Comparison of ENCODE assay signal across 8 mouse cellular contexts in genomic region chr9:118507552-118507951, GRCm38 (mm10). TPM values are rescaled to one million over a fixed set of nuclear protein-coding genes. Genes with fewer than 3 reads are reported as not detected.
DNase-seq lines count a peak whose midpoint lies in the region; ATAC-seq lines count a peak whose summit lies in the region.

No protein-coding gene starts in this region.

- 87% methylated on average over 6 of the region's 6 CpGs for WGBS in heart, embryonic 14.5 days
- 76% methylated on average over 6 of the region's 6 CpGs for WGBS in forebrain, embryonic 14.5 days
- WGBS in neural tube, embryonic 12.5 days: 80% methylated on average over 6 of the region's 6 CpGs

- H3K9me3 ChIP-seq in heart, embryonic 14.5 days (ENCODE audit: control insufficient read depth, low read length): no peaks in the 10 kb centered on the region
- no peaks in the 10 kb centered on the region for H3K9me3 ChIP-seq in forebrain, embryonic 14.5 days (replicated peaks; ENCODE audit: control insufficient read depth, low read length)
- no peaks in the 10 kb centered on the region for H3K9me3 ChIP-seq in neural tube, embryonic 12.5 days

- H3K4me1 ChIP-seq in heart, embryonic 14.5 days (ENCODE audit: control insufficient read depth in 2 of 2, insufficient read depth in 2 of 2, low read length in 2 of 2): peaks cover 16 to 51% of the 10 kb centered on the region in 2 experiments
- peaks cover 13% of the 10 kb centered on the region for H3K4me1 ChIP-seq in forebrain, embryonic 14.5 days (ENCODE audit: control insufficient read depth, insufficient read depth, low read length)
- H3K4me1 ChIP-seq in neural tube, embryonic 12.5 days: peaks cover 18% of the 10 kb centered on the region

- ATAC-seq in heart, embryonic 14.5 days (ENCODE audit: insufficient number of reproducible peaks, insufficient read depth, low FRiP score, low read depth): no peak
- no peak for ATAC-seq in forebrain, embryonic 14.5 days
- ATAC-seq in neural tube, embryonic 12.5 days (ENCODE audit: low FRiP score, low read depth): no peak
- ATAC-seq in inflammation-experienced regulatory T-cells, adult 6 months: no peak
- ATAC-seq in activated CD4-positive, CD25-positive, alpha-beta regulatory T cell, adult 4 months: no peak
- ATAC-seq in cerebellum, adult (ENCODE audit: insufficient number of reproducible peaks, low FRiP score, low TSS enrichment): no peak

- intact Hi-C loops in heart, postnatal 25 days (cut with DNase I): no loop called here

- peak overlapping the region in 1 of 2 experiments; percentile 96; a peak in 2 of 4 replicates for H3K4me3 ChIP-seq in heart, embryonic 14.5 days (ENCODE audit: control insufficient read depth in 1 of 2, insufficient read depth in 1 of 2, low read depth in 1 of 2, low read length in 2 of 2)
- peak overlapping the region; percentile 95 for H3K4me3 ChIP-seq in forebrain, embryonic 14.5 days (ENCODE audit: low read depth, low read length)
- H3K4me3 ChIP-seq in neural tube, embryonic 12.5 days: peak overlapping the region; percentile 96; the same call in 1 of the 2 replicates

- no peak overlapping the region for H3K27ac ChIP-seq in heart, embryonic 14.5 days (replicated peaks in 1 of 2; ENCODE audit: control insufficient read depth in 1 of 2, insufficient read depth in 1 of 2, low read depth in 2 of 2, low read length in 2 of 2)
- H3K27ac ChIP-seq in forebrain, embryonic 14.5 days (ENCODE audit: low read depth, low read length): no peak overlapping the region
- no peak overlapping the region for H3K27ac ChIP-seq in neural tube, embryonic 12.5 days

- H3K27me3 ChIP-seq in heart, embryonic 14.5 days (ENCODE audit: control insufficient read depth, insufficient read depth, low read length): no peaks in the 10 kb centered on the region
- H3K27me3 ChIP-seq in forebrain, embryonic 14.5 days (replicated peaks; ENCODE audit: control insufficient read depth, insufficient read depth, low read length): no peaks in the 10 kb centered on the region
- no peaks in the 10 kb centered on the region for H3K27me3 ChIP-seq in neural tube, embryonic 12.5 days (replicated peaks)

- H3K36me3 ChIP-seq in heart, embryonic 14.5 days (ENCODE audit: control insufficient read depth, insufficient read depth, low read length): peaks cover 6% of the 10 kb centered on the region; the same call in 1 of the 2 replicates
- H3K36me3 ChIP-seq in forebrain, embryonic 14.5 days (ENCODE audit: control insufficient read depth, insufficient read depth, low read length): no peaks in the 10 kb centered on the region
- H3K36me3 ChIP-seq in neural tube, embryonic 12.5 days: no peaks in the 10 kb centered on the region

- peak overlapping the region; percentile 96 for H3K4me2 ChIP-seq in heart, embryonic 14.5 days (ENCODE audit: low read length)
- peak overlapping the region; percentile 100 for H3K4me2 ChIP-seq in forebrain, embryonic 14.5 days (ENCODE audit: low read length)
- peak overlapping the region; percentile 99 for H3K4me2 ChIP-seq in neural tube, embryonic 12.5 days (replicated peaks)

- peak overlapping the region; percentile 96 for H3K9ac ChIP-seq in heart, embryonic 14.5 days (ENCODE audit: low read length)
- peak overlapping the region; percentile 98; the same call in 1 of the 2 replicates for H3K9ac ChIP-seq in forebrain, embryonic 14.5 days (ENCODE audit: low read length)
- peak overlapping the region; percentile 89; the same call in 1 of the 2 replicates for H3K9ac ChIP-seq in neural tube, embryonic 12.5 days

- DNase-seq in heart, postnatal 25 days (ENCODE audit: low spot score): no peak
- no peak for DNase-seq in forebrain, embryonic 14.5 days (ENCODE audit: low spot score)
- DNase-seq in kidney, postnatal 10 days: peak; percentile 54

RNA-seq across cellular contexts. Expression of gene Golga4, which starts 1.5 kb away (rescaled TPM):
- 61.0 and 64.0 TPM in 2 replicates for polyA plus RNA-seq in heart, embryonic 14.5 days (2014; fragmentation: Nextera tagmentation; extraction: Ambion mirVana)
- total RNA-seq in heart, postnatal 25 days (2021): 100 to 1,000 TPM; 257 to 283 TPM
- polyA plus RNA-seq in forebrain, embryonic 14.5 days (2014; fragmentation: Nextera tagmentation; extraction: Ambion mirVana): 28.5 and 41.2 TPM in 2 replicates
- 63.5 and 67.0 TPM in 2 replicates for polyA plus RNA-seq in neural tube, embryonic 12.5 days (2016; fragmentation: Nextera tagmentation; extraction: Ambion mirVana)
- polyA plus RNA-seq in inflammation-experienced regulatory T-cells, adult 6 months (2017; shearing (Covaris generic)): 10 to 100 TPM; 19.4 to 33.8 (median 29.9) TPM
- polyA plus RNA-seq in activated CD4-positive, CD25-positive, alpha-beta regulatory T cell, adult 4 months (2017; shearing (Covaris generic)): 10 to 100 TPM; 24.6 to 24.9 TPM

RNA-seq across cellular contexts. Expression of gene Eomes, which starts 29.5 kb away (rescaled TPM):
- not detected in 2 replicates for polyA plus RNA-seq in heart, embryonic 14.5 days (2014; fragmentation: Nextera tagmentation; extraction: Ambion mirVana)
- total RNA-seq in heart, postnatal 25 days (2021): not detected
- polyA plus RNA-seq in forebrain, embryonic 14.5 days (2014; fragmentation: Nextera tagmentation; extraction: Ambion mirVana): 22.9 and 24.1 TPM in 2 replicates
- 0.05 and 0.08 TPM in 2 replicates for polyA plus RNA-seq in neural tube, embryonic 12.5 days (2016; fragmentation: Nextera tagmentation; extraction: Ambion mirVana)
- 10 to 100 TPM in 1 of 3 experiments, under 1 TPM in 2; 0.16 to 10.9 (median 0.62) TPM for polyA plus RNA-seq in inflammation-experienced regulatory T-cells, adult 6 months (2017; shearing (Covaris generic))
- polyA plus RNA-seq in activated CD4-positive, CD25-positive, alpha-beta regulatory T cell, adult 4 months (2017; shearing (Covaris generic)): under 1 TPM in 1 of 2 experiments, not detected in 1; 0.40 TPM
